Mouse (Mus musculus): ENCODE measurements at regions not wholly inside any gene's neighbourhood (a gene's known extent, or its start where the extent isn't known, plus 50 kb on each side); places are given as distances from the start of the nearest gene placed in this dataset.

- Histone ChIP-seq H3K4me3 (no peak overlapping the region), H3K27ac (peak overlapping the region; percentile 57; the same call in 1 of the 2 replicates), H3K4me1 (replicated peaks) (peaks cover 38% of the 10 kb centered on the region), H3K27me3 (ENCODE audit: insufficient read depth, poor library complexity, severe bottlenecking) (0 out of 2 replicates have a peak, but pooled peaks cover 10% of the 10 kb centered on the region), H3K36me3 (no peaks in the 10 kb centered on the region), H3K9me3 (no peaks in the 10 kb centered on the region)
- WGBS, result 61% methylated on average over 10 of the region's 10 CpGs
- DNase-seq (ENCODE audit: low spot score), result no peak
Measured at GRCm38 (mm10) chr17:83109792-83110440, 105.2 kb upstream of the Pkdcc start.

GRCm38 (mm10) chr17:83110556-83110955 lies 104.5 kb upstream of the Pkdcc start:
- H3K27ac ChIP-seq, result no peak overlapping the region
- peaks cover 44% of the 10 kb centered on the region for H3K4me1 ChIP-seq (replicated peaks)
- no peak for DNase-seq (ENCODE audit: low spot score)
- H3K36me3 ChIP-seq, result no peaks in the 10 kb centered on the region
- no peak overlapping the region for H3K4me3 ChIP-seq
- H3K27me3 ChIP-seq (ENCODE audit: insufficient read depth, poor library complexity, severe bottlenecking), result 0 out of 2 replicates have a peak, but pooled peaks cover 10% of the 10 kb centered on the region
- 74% methylated on average over 8 of the region's 8 CpGs for WGBS
- H3K9me3 ChIP-seq, result no peaks in the 10 kb centered on the region

GRCm38 (mm10) chr17:83115146-83115545 lies 99.9 kb upstream of the Pkdcc start:
- Histone ChIP-seq H3K36me3 (no peaks in the 10 kb centered on the region), H3K27ac (peak overlapping the region; percentile 68), H3K27me3 (ENCODE audit: insufficient read depth, poor library complexity, severe bottlenecking) (peaks cover 10% of the 10 kb centered on the region; the same call in 1 of the 2 replicates), H3K9me3 (no peaks in the 10 kb centered on the region), H3K4me1 (replicated peaks) (peaks cover 51% of the 10 kb centered on the region), H3K4me3 (no peak overlapping the region)
- WGBS, result 53% methylated on average over 4 of the region's 4 CpGs
- DNase-seq (ENCODE audit: low spot score), result no peak

GRCm38 (mm10) chr17:83115832-83116480 lies 99.1 kb upstream of the Pkdcc start:
- no peak for DNase-seq (ENCODE audit: low spot score)
- Histone ChIP-seq H3K9me3 (no peaks in the 10 kb centered on the region), H3K36me3 (no peaks in the 10 kb centered on the region), H3K27me3 (ENCODE audit: insufficient read depth, poor library complexity, severe bottlenecking) (peaks cover 15% of the 10 kb centered on the region), H3K27ac (peak overlapping the region; percentile 68), H3K4me1 (replicated peaks) (peaks cover 50% of the 10 kb centered on the region), H3K4me3 (no peak overlapping the region)
- 32% methylated on average over 6 of the region's 6 CpGs for WGBS

- 66% methylated on average over 16 of the region's 16 CpGs for WGBS
- Histone ChIP-seq H3K4me3 (no peak overlapping the region), H3K27me3 (ENCODE audit: insufficient read depth, poor library complexity, severe bottlenecking) (peaks cover 43% of the 10 kb centered on the region), H3K9me3 (no peaks in the 10 kb centered on the region), H3K27ac (0 out of 2 replicates have a peak overlapping the region, but pooled peaks have one; percentile 5), H3K36me3 (no peaks in the 10 kb centered on the region), H3K4me1 (replicated peaks) (peaks cover 64% of the 10 kb centered on the region)
- DNase-seq (ENCODE audit: low spot score), result no peak
Measured at GRCm38 (mm10) chr17:83120665-83121232, 94.3 kb upstream of the Pkdcc start.

- peak; percentile 61 for DNase-seq (ENCODE audit: low spot score)
- peaks cover 75% of the 10 kb centered on the region for H3K4me1 ChIP-seq (replicated peaks)
- WGBS, result 6% methylated on average over 20 of the region's 20 CpGs
- peak overlapping the region; percentile 44 for H3K4me3 ChIP-seq
- H3K27ac ChIP-seq, result peak overlapping the region; percentile 81
- H3K9me3 ChIP-seq, result no peaks in the 10 kb centered on the region
- H3K36me3 ChIP-seq, result no peaks in the 10 kb centered on the region
- peaks cover 46% of the 10 kb centered on the region for H3K27me3 ChIP-seq (ENCODE audit: insufficient read depth, poor library complexity, severe bottlenecking)
Measured at GRCm38 (mm10) chr17:83122525-83123280, 92.4 kb upstream of the Pkdcc start.

- peaks cover 94% of the 10 kb centered on the region for H3K4me1 ChIP-seq (replicated peaks)
- H3K27me3 ChIP-seq (ENCODE audit: insufficient read depth, poor library complexity, severe bottlenecking), result peaks cover 48% of the 10 kb centered on the region
- peak overlapping the region; percentile 66 for H3K27ac ChIP-seq
Measured at GRCm38 (mm10) chr17:83125057-83125456, 90.0 kb upstream of the Pkdcc start.

GRCm38 (mm10) chr17:83127842-83128241 lies 87.2 kb upstream of the Pkdcc start:
- Histone ChIP-seq H3K36me3 (no peaks in the 10 kb centered on the region), H3K4me3 (no peak overlapping the region), H3K9me3 (no peaks in the 10 kb centered on the region), H3K27ac (peak overlapping the region; percentile 47), H3K27me3 (ENCODE audit: insufficient read depth, poor library complexity, severe bottlenecking) (peaks cover 33% of the 10 kb centered on the region), H3K4me1 (replicated peaks) (peaks cover 76% of the 10 kb centered on the region)
- DNase-seq (ENCODE audit: low spot score), result no peak
- 46% methylated on average over 6 of the region's 6 CpGs for whole genome bisulfite sequencing

More at GRCm38 (mm10) chr17:83125057-83125456, 90.0 kb upstream of the Pkdcc start:
- H3K9me3 ChIP-seq, result no peaks in the 10 kb centered on the region
- DNase-seq (ENCODE audit: low spot score), result no peak
- H3K36me3 ChIP-seq, result no peaks in the 10 kb centered on the region
- H3K4me3 ChIP-seq, result no peak overlapping the region

- Histone ChIP-seq H3K4me3 (no peak overlapping the region), H3K4me1 (replicated peaks) (peaks cover 74% of the 10 kb centered on the region), H3K36me3 (no peaks in the 10 kb centered on the region), H3K27ac (peak overlapping the region; percentile 47), H3K27me3 (ENCODE audit: insufficient read depth, poor library complexity, severe bottlenecking) (peaks cover 28% of the 10 kb centered on the region), H3K9me3 (no peaks in the 10 kb centered on the region)
- DNase-seq (ENCODE audit: low spot score), result no peak
- WGBS, result 58% methylated on average over 14 of the region's 14 CpGs
Measured at GRCm38 (mm10) chr17:83128843-83129544, 86.1 kb upstream of the Pkdcc start.

- Histone ChIP-seq H3K4me3 (no peak overlapping the region), H3K36me3 (no peaks in the 10 kb centered on the region), H3K9me3 (no peaks in the 10 kb centered on the region), H3K4me1 (replicated peaks) (peaks cover 73% of the 10 kb centered on the region), H3K27ac (peak overlapping the region; percentile 70), H3K27me3 (ENCODE audit: insufficient read depth, poor library complexity, severe bottlenecking) (peaks cover 21% of the 10 kb centered on the region; the same call in 1 of the 2 replicates)
- DNase-seq (ENCODE audit: low spot score), result no peak
- 56% methylated on average over 7 of the region's 7 CpGs for WGBS
Measured at GRCm38 (mm10) chr17:83129658-83130057, 85.4 kb upstream of the Pkdcc start.

- no peaks in the 10 kb centered on the region for H3K9me3 ChIP-seq
- DNase-seq (ENCODE audit: low spot score), result no peak
- H3K27ac ChIP-seq, result peak overlapping the region; percentile 46; the same call in 1 of the 2 replicates
- peaks cover 59% of the 10 kb centered on the region for H3K4me1 ChIP-seq (replicated peaks)
- H3K27me3 ChIP-seq (ENCODE audit: insufficient read depth, poor library complexity, severe bottlenecking), result peaks cover 17% of the 10 kb centered on the region
- H3K36me3 ChIP-seq, result no peaks in the 10 kb centered on the region
- 80% methylated on average over 9 of the region's 9 CpGs for WGBS
- H3K4me3 ChIP-seq, result no peak overlapping the region
Measured at GRCm38 (mm10) chr17:83133201-83133600, 81.9 kb upstream of the Pkdcc start.

- Histone ChIP-seq H3K27ac (peak overlapping the region; percentile 62; the same call in 1 of the 2 replicates), H3K27me3 (ENCODE audit: insufficient read depth, poor library complexity, severe bottlenecking) (peaks cover 6% of the 10 kb centered on the region), H3K4me3 (no peak overlapping the region), H3K4me1 (replicated peaks) (peaks cover 55% of the 10 kb centered on the region), H3K9me3 (no peaks in the 10 kb centered on the region), H3K36me3 (no peaks in the 10 kb centered on the region)
- 65% methylated on average over 6 of the region's 6 CpGs for WGBS
- no peak for DNase-seq (ENCODE audit: low spot score)
Measured at GRCm38 (mm10) chr17:83135441-83136120, 79.5 kb upstream of the Pkdcc start.
